Mouse (Mus musculus) myocyte (in vitro differentiated cells): Measurements from ENCODE around the gene Gm49425. TPM values are rescaled to one million over a fixed set of nuclear protein-coding genes. Genes with fewer than 3 reads are reported as not detected.

Source experiments
- H3K27me3 ChIP-seq: one replicate; pipeline ENCODE4 v1.6.1; 2011; ENCODE audit not compliant: control insufficient read depth, insufficient read depth, insufficient read length
- H3K36me3 ChIP-seq: one replicate; pipeline ENCODE4 v1.6.1; 2011; ENCODE audit not compliant: control insufficient read depth, insufficient read depth
- H3K4me2 ChIP-seq: one replicate; pipeline ENCODE4 v1.6.1; 2011; ENCODE audit warnings: low read depth, control low read depth
- H3K4me3 ChIP-seq: one replicate; pipeline ENCODE4 v1.5.1; 2011; ENCODE audit warnings: mild to moderate bottlenecking, control low read depth, moderate library complexity
- H3K79me2 ChIP-seq: one replicate; pipeline ENCODE4 v1.6.1; 2011; ENCODE audit not compliant: control insufficient read depth, insufficient read depth
- H3ac ChIP-seq: one replicate; pipeline ENCODE4 v1.6.1; 2011; ENCODE audit not compliant: control insufficient read depth, insufficient read length
- CEBPB ChIP-seq: IDR thresholded peaks from 2 replicates; pipeline ENCODE4 v1.6.1; 2011; ENCODE audit warnings: mild to moderate bottlenecking, moderate library complexity; ENCODE audit not compliant: poor library complexity, insufficient read depth, severe bottlenecking
- E2F4 ChIP-seq: IDR thresholded peaks from one replicate; pipeline ENCODE4 v1.6.1; 2011; ENCODE audit warnings: mild to moderate bottlenecking, control low read depth, moderate library complexity; ENCODE audit not compliant: insufficient read depth
- MAX ChIP-seq: IDR thresholded peaks from one replicate; pipeline ENCODE4 v1.6.1; 2011; ENCODE audit warnings: low read depth, mild to moderate bottlenecking, control low read depth
- MYOD1 ChIP-seq, 3 experiments: IDR thresholded peaks; one replicate each; pipeline ENCODE4 v1.6.1; 2011; ENCODE audit warnings: control low read depth in 2 of 3, low read depth in 2 of 3, mild to moderate bottlenecking in 2 of 3, moderate library complexity in 1 of 3; ENCODE audit not compliant: insufficient read length in 2 of 3, control insufficient read depth in 1 of 3
- MYOG ChIP-seq, 3 experiments: IDR thresholded peaks; one replicate each; pipeline ENCODE4 v1.6.1; 2011; ENCODE audit warnings: control low read depth in 2 of 3, low read depth in 2 of 3, mild to moderate bottlenecking in 2 of 3; ENCODE audit not compliant: insufficient read length in 2 of 3, control insufficient read depth in 1 of 3, insufficient read depth in 1 of 3
- POLR2A ChIP-seq: IDR thresholded peaks from one replicate; pipeline ENCODE4 v1.6.1; 2011; ENCODE audit warnings: low read depth, mild to moderate bottlenecking, control low read depth, moderate library complexity; ENCODE audit not compliant: insufficient read length
- POLR2AphosphoS2 ChIP-seq: IDR thresholded peaks from one replicate; pipeline ENCODE4 v1.6.1; 2011; ENCODE audit warnings: low read depth, control low read depth; ENCODE audit not compliant: insufficient read length
- REST ChIP-seq: IDR thresholded peaks from one replicate; pipeline ENCODE4 v1.6.1; 2011; ENCODE audit warnings: mild to moderate bottlenecking, control low read depth, moderate library complexity; ENCODE audit not compliant: insufficient read depth, insufficient read length
- SRF ChIP-seq: IDR thresholded peaks from one replicate; pipeline ENCODE4 v1.6.1; 2011; ENCODE audit warnings: low read depth; ENCODE audit not compliant: control insufficient read depth, insufficient read length
- TCF12 ChIP-seq: IDR thresholded peaks from one replicate; pipeline ENCODE4 v1.6.1; 2011; ENCODE audit warnings: mild to moderate bottlenecking, control low read depth; ENCODE audit not compliant: poor library complexity, insufficient read depth, severe bottlenecking
- TCF3 ChIP-seq: IDR thresholded peaks from one replicate; pipeline ENCODE4 v1.6.1; 2011; ENCODE audit warnings: low read depth, control low read depth; ENCODE audit not compliant: insufficient read length
- USF1 ChIP-seq: IDR thresholded peaks from one replicate; pipeline ENCODE4 v1.6.1; 2011; ENCODE audit warnings: low read depth, mild to moderate bottlenecking, control low read depth, moderate library complexity
- polyA plus RNA-seq: library from polyadenylated mRNA; unstranded; fragments of >200 nt; fragmentation: generic; extraction: Trizol; gene quantifications from one replicate; pipeline ENCODE4 v1.2.1, GENCODE M21; 2012; ENCODE audit warnings: missing spikeins

Gm49425 gene
- polyA plus RNA-seq, 1 experiment, result not detected

- Histone ChIP-seq H3K27me3 (peaks cover 39% of the 10 kb centered on the region), H3K79me2 (no peaks in the 10 kb centered on the region), H3ac (no peak overlapping the region), H3K4me3 (no peak overlapping the region), H3K36me3 (no peaks in the 10 kb centered on the region), H3K4me2 (no peak overlapping the region)
- TF ChIP-seq E2F4 (no peak), POLR2AphosphoS2 (no peak), MAX (no peak), USF1 (no peak), MYOD1 (IDR thresholded peaks at IDR 0.05; ENCODE audit: control insufficient read depth in 1 of 3, insufficient read length in 2 of 3, low read depth in 2 of 3) (no peak), MYOG (IDR thresholded peaks at IDR 0.05; ENCODE audit: control insufficient read depth in 1 of 3, insufficient read depth in 1 of 3, insufficient read length in 2 of 3, low read depth in 2 of 3) (no peak)
These were observed 19.2 kb upstream of the Gm49425 start for GRCm38 (mm10) chr15:101536054-101536850.

GRCm38 (mm10) chr15:101532720-101533119 is 15.7 kb upstream of the Gm49425 start, which contains the start of gene Krt84:
Gene Krt84, minus strand, starts transcription at chr15:101532820.
- Histone ChIP-seq H3K36me3 (no peaks in the 10 kb centered on the region), H3K79me2 (no peaks in the 10 kb centered on the region), H3ac (no peak within 1 kb of the TSS), H3K4me2 (no peak within 1 kb of the TSS), H3K27me3 (peaks cover 59% of the 10 kb centered on the region), H3K4me3 (no peak within 1 kb of the TSS)
- no peak for TF ChIP-seq TCF3
- TF ChIP-seq POLR2A, result no peak
- TF ChIP-seq TCF12, result no peak
- no peak for TF ChIP-seq REST
- no peak for TF ChIP-seq MYOG (IDR thresholded peaks at IDR 0.05; ENCODE audit: control insufficient read depth in 1 of 3, insufficient read depth in 1 of 3, insufficient read length in 2 of 3, low read depth in 2 of 3)
- TF ChIP-seq POLR2AphosphoS2, result no peak
- no peak for TF ChIP-seq SRF
- TF ChIP-seq MAX, result no peak
- TF ChIP-seq CEBPB, result no peak
- TF ChIP-seq E2F4, result no peak
- no peak for TF ChIP-seq MYOD1 (IDR thresholded peaks at IDR 0.05; ENCODE audit: control insufficient read depth in 1 of 3, insufficient read length in 2 of 3, low read depth in 2 of 3)
- TF ChIP-seq USF1, result no peak

- no peak overlapping the region for H3K4me2 ChIP-seq
- H3K36me3 ChIP-seq, result no peaks in the 10 kb centered on the region
- H3ac ChIP-seq, result no peak overlapping the region
- no peak for TF ChIP-seq E2F4
- no peak for TF ChIP-seq CEBPB
- no peak for TF ChIP-seq TCF12
- TF ChIP-seq MAX, result no peak
- no peak for TF ChIP-seq SRF
- no peak for TF ChIP-seq MYOG (IDR thresholded peaks at IDR 0.05; ENCODE audit: control insufficient read depth in 1 of 3, insufficient read depth in 1 of 3, insufficient read length in 2 of 3, low read depth in 2 of 3)
- peaks cover 31% of the 10 kb centered on the region for H3K27me3 ChIP-seq
- no peak overlapping the region for H3K4me3 ChIP-seq
- H3K79me2 ChIP-seq, result no peaks in the 10 kb centered on the region
These were observed 5.6 kb upstream of the Gm49425 start for GRCm38 (mm10) chr15:101522556-101523232.

GRCm38 (mm10) chr15:101519792-101520191 is 2.7 kb upstream of the Gm49425 start:
- Histone ChIP-seq H3K4me2 (no peak overlapping the region), H3ac (no peak overlapping the region), H3K4me3 (no peak overlapping the region), H3K27me3 (peaks cover 5% of the 10 kb centered on the region), H3K36me3 (no peaks in the 10 kb centered on the region), H3K79me2 (no peaks in the 10 kb centered on the region)
- TF ChIP-seq POLR2A (no peak), MYOG (IDR thresholded peaks at IDR 0.05; ENCODE audit: control insufficient read depth in 1 of 3, insufficient read depth in 1 of 3, insufficient read length in 2 of 3, low read depth in 2 of 3) (no peak), SRF (no peak), CEBPB (no peak), MAX (no peak), MYOD1 (IDR thresholded peaks at IDR 0.05; ENCODE audit: control insufficient read depth in 1 of 3, insufficient read length in 2 of 3, low read depth in 2 of 3) (no peak), TCF3 (no peak), REST (no peak), E2F4 (no peak), POLR2AphosphoS2 (no peak), TCF12 (no peak), USF1 (no peak)
